Mouse (Mus musculus) megakaryocyte progenitor cell, adult 5-6 weeks (primary cell): ENCODE data around the gene Mycl. TPM values are rescaled to one million over a fixed set of nuclear protein-coding genes. Genes with fewer than 3 reads are reported as not detected.
A peak's percentile ranks its signal among the peaks of the same experiment; 100 is the strongest.

Experiments used
- ATAC-seq: replicated peaks from 2 replicates; pipeline ENCODE4 v1.8.0; 2016; ENCODE audit warnings: mild to moderate bottlenecking, moderate TSS enrichment, inconsistent platforms; ENCODE audit not compliant: poor library complexity
- total RNA-seq, 2 experiments: library from RNA; stranded (forward) in 1 of 2; stranded (reverse) in 1 of 2; fragments of 157-497, 149-512 nt in 1 of 2; fragments of 200-1000 nt in 1 of 2; gene quantifications; 2 replicates each; pipeline versions ENCODE4 v1.2.3 to v1.2.4; 2015 to 2017

Gene Mycl
- total RNA-seq, 2 experiments from 2014 or later, result 0.12 to 2.0 TPM

DNA sequence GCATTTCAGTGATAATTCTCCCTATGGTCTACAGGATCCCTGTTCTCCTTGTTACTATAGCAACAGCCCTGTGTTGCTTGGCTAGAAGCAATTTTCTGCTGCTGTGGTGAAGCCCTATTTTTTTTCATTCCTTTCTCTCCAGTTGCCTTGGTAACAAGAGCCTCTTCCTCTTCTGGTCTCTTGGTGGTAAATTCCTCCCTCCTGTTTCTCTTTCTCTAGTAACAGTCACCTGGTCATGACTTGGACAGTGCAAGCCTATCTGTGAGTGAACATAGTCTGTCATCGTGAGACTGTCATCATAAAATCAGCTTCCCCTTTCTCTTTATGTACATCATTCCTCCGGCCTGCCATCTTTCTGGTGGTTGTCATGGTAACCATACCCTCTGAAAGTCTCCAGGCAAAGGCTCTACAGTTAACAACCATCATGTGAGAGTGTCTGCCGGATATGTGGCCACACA is 18.5 kb downstream of the Mycl start:
- peak; percentile 49 for ATAC-seq

DNA sequence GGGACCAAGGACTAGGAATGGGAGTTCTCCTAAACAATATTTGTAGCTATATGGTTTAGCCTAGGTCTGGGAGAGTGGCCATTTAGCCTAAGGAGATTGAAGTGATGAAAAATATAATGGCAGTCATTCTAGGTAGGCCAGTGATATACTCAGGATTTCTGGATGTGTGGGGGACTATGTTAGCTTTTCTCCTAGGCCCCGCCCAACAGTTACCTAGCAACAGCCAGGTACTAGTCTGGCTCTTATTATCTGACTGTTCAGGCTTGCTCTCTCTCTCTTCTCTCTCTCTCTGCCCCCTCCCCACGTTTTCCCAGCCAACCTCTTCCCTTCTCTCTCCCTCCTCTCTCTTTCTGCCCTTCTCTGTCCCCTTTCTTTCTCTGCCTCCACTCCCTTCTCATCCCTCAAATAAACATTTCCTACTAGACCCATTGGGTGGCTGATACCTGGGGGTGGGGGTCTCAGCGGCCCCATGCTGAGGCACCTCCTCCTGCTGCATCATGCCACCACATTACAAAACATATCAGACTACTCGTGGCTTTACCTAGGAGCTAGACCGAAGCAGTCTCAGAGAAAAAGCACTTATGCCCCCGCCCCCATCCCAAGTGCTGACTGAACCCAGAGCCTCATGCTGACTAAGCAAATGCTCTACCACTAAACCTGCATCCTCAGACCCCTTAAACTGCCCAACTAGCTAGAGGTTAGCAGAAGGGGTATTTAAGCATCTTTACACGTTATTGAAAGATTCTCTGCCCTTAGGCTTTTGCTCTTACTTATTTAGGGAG is 19.2 kb downstream of the Mycl start:
- ATAC-seq, result no peak

DNA sequence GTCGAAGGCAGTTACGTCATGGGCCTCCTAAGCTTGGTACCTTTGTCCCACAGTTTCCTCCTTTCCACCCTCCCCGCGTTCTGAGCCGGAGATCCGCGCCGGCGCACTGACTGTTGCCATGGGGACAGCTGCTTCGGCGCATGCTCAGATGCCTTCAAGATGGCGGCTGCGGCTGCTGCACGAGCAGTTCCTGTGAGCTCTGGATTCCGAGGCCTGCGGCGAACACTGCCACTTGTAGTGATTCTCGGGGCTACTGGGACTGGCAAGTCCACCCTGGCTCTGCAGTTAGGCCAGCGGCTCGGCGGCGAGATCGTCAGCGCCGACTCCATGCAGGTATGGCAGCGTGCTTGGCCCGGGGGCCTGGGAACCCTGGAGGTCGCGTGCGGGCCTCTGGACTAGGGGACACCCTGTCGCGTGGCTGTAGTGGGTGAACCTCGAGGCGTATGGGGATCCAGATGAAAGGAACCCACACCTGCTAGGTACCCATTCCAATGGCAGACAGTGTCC is 21.1 kb downstream of the Mycl start, which contains the start of gene Trit1:
Gene Trit1 (plus strand): TSS at position 147 of the 507 bp plus-strand sequence.
- peak; percentile 95 for ATAC-seq

DNA sequence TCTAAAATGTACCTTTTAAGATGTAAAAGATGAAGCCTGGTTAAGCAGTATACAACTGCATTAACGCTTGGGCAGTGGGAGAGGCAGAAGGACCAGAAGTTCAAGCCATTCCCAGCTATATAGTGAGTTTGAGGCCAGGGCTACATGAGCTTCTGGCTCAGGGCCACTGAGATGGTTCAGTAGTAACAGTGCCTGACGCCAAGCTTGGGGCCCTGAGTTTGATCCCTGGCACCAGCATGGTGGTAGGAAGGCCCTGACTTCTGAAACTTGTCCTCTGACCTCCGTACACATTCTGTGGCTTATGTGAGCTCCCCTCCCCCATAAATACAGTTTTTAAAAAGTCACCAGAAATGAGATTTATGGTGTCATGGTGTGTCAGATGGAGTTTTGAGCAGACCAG is 26.1 kb downstream of the Mycl start:
- no peak for ATAC-seq

DNA sequence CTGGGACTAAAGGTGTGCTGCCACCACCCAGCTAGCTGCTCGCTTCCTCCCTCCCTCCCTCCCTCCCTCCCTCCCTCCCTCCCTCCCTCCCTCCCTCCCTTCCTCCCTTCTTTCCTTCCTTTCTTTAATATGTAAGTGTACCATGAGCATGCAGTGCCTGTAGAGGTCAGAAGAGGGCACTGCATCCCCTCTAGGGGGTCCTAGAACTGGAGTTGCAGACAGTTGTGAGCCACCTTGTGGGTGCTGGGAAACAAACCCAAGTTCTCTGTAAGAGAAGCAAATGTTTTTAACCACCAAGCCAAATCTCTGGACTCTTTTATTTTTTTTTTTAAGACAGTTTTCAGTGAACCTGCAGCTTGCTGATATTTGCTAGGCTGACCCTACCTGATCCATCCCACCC is 27.4 kb downstream of the Mycl start:
- ATAC-seq, result no peak

DNA sequence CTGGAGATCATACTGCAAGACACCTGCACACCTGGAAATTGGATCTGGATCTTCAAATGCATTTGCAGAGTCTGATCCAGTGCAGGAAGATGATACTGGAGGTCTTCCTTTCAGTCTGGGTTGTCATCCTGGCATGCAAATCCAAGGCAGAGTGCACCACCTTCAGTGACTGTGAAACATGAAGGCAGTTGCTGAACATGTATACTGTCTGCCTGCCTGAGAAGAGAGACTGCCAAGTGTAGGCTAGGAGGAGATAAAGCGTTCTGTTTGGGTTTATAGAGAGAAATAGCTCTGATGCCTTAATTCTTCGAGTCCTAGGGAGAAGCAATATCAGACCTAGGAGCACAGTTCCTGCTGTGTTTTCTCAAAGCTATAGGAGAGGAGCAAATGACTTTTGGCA is 30.0 kb downstream of the Mycl start:
- ATAC-seq, result no peak

DNA sequence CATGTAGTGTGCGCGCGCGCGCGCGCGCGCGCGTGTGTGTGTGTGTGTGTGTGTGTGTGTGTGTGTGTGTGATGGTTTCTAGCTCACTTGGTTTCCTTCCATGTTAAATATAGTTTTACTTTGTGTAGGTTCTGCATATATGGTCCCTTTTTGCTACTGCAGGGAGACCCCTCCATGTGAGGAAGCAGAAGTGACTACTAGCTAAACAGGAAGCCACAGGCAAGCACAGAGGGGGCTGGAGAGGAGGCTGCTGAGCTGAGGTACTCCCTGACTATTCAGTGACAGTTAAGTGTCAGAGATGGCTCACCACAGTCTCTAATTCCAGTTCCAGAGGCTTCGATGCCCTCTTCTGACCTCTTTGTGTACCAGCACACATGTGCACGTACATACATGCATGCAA is 30.7 kb downstream of the Mycl start:
- peak; percentile 98 for ATAC-seq

DNA sequence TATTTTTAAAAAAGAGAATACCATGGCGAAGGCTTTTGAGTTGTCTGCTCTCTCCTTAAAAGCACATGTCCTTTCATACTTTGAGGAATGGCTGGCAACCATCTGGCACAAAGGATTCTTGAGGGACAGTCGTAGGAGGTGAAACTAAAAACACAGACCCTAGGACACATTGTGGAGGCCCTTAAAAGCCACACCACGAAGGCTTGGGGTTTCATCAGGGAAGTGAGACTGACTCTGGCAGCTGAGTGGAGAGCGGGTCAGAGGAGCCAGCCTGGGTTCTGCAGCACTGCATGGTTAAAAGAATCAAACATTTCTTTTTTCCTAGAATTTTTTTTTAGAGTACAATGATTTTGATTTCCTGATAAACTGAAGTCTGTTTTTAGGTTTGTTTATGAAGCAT is 31.1 kb downstream of the Mycl start:
- peak; percentile 65 for ATAC-seq

DNA sequence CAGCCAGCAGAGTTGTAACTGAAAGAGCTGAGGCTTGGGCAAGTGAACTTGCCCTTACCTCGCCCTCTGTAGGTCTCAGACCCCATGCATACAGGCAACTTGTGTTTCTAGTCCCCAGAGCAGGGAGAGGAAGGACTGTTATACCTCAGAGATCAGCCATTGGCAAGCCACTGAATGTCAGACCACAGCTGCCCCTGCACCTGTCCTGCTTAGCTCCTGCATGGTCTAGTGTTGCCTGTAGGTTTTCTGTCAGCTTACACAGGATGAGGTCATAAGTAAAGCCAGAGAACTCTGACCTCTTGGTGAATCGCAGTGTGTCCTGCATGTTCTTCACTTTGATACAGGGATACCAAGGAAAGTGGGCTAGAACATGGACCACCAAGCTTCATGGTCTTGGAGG is 39.4 kb downstream of the Mycl start:
- no peak for ATAC-seq

DNA sequence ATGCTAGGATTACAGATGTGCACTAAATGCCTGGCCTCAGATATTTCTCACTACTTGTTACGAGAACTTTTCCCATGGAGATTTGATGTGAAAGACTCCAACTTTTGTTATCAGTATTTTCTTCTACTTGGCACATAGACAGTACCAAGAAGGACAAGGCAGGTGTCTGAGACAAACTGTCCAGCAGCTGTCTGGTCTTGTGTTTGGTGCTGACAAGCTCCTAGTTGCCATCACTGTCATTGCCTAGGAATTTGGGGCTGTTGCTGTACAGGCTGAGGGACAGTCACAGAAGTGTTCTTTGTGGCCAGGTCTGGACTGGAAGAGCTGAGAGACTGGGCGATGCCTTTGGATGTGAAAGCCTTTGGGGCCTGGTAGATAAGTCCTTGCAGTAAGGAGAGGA is 40.2 kb downstream of the Mycl start:
- no peak for ATAC-seq

DNA sequence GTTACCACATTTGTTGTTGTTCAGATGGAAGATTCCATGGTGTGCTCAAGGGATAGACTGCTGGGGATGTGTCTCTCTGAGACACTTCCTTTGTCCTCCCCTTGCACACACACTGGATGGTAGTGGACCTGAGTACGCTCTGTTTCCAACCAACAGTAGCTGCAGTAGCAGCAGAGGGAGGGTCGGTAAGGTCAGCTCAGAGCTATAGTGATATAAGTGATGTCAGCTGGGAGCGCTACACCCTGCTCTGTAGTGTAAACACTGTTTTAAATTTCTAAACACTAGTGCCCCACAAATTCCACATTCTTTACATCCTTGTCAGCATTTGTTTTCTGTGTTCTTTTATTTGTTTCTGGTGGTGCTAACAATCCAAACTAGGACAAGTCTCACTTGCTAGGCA is 41.3 kb downstream of the Mycl start:
- ATAC-seq, result no peak

DNA sequence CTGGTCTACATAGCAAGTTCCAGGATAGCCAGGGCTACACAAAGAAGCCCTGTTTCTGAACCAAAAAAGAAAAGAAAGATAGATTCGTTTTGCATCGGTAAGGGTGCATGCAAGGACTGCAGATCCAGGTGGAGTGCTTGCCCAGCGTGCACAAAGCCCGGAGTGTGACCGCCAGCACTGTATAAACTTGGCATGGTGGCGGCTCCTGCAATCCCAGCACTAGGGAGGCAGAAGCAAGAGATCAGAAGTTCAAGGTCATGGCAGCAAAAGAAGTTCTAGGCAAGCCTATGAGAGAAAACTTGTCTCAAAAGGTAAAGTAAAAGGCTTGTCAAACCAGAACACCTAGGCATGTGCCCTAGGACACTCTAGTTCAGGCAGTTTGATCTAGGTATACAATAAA is 45.7 kb downstream of the Mycl start:
- no peak for ATAC-seq

DNA sequence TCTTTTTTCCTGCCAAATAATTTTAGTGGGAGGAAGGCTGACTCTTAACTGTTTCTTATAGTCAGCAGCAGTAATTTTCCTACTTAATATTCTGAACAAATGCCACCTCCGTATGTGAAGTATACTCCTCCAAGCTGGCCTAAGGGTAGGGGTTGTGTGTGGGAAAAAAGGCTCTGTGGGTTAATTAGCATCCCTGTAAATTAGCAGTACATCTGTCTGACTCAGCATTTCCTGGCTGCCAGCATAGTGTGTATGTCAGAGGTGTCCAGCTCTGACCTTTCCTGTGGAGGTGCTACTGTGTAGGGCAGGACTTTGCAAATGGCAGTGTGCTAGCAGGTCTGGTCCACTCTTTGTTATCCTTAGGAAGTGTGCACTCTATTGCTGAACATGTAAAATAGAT is 48.4 kb downstream of the Mycl start:
- ATAC-seq, result no peak

DNA sequence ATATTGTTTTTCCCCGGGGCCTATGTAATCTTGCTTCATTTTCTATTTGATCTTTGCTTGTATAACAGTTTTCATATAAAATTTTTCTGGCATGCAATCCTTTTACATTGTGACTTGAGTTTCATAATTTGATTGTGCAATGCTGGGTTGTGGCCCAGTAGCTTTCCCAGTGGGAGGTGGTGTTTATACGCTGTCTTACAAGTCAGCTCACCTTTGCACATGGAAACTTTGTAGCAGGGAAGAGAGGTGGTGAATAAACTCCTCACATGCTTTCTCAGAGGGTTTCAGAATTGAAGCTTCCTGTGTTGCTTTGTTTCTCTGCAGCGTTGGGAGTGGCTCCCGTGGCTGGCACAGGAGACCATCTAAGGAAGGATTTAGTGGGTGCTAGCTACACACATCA is 49.4 kb downstream of the Mycl start:
- ATAC-seq, result no peak

DNA sequence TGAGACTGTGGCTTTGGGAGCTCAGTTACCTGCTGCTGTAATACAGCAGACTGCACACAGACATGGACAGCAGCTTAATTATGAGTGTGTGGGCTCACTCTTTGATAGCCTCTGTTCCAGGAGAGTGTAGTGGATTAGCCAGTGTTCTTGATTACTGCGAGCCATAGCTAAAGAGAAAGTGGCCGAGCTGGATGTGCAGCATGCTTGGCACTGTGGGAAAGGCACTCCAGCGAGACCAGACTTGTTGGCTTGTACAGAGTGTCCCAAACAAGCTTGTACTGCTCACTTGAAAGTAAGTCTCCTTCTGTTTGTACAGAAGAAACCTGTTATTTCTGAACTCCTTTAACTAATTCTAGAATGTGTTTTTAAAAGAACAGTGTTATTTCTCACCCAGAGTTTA is 50.8 kb downstream of the Mycl start:
- no peak for ATAC-seq

DNA sequence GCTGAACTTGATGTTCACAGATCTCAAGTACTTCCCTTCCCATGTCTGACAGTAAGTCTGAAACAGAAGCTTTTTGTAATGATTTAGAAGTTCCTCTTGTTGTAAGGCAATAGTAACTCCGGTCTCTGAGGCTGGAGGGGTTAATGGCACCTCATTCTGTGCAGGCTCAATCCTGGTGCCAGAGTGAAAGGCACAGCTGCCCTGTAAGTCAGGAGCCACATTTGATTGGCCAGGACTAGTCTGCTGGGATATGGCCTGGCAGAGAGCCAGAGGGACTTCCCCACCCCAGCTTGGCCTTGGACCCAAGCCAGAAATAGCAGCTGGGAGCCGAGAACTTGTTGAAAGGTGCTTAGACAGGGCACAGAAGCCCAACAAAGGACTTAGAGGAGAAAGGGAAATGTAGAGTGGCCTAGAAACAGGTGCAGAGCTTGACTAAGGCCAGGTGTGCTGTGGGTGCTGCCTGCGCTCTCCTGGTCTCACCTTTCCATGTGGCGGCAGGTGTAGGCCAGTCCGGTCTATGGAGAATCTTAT is 55.3 kb downstream of the Mycl start:
- ATAC-seq, result peak; percentile 78

Other genes with a start within 250 kb of the Mycl start
- 120 and 123 TPM in 2 replicates for gene Ppt1, start 159.4 kb upstream of the Mycl start, total RNA-seq (2015)
- gene Ppt1, start 159.4 kb upstream of the Mycl start, total RNA-seq (2017), result 71.5 and 79.3 TPM in 2 replicates
- 125 and 140 TPM in 2 replicates for gene Cap1, start 109.6 kb upstream of the Mycl start, total RNA-seq (2015)
- gene Cap1, start 109.6 kb upstream of the Mycl start, total RNA-seq (2017), result 169 and 175 TPM in 2 replicates
- gene Mfsd2a, start 34.5 kb upstream of the Mycl start, total RNA-seq (2015), result 0.10 and 0.22 TPM in 2 replicates
- 0.20 TPM in 1 of 2 replicates, not detected in the other for gene Mfsd2a, start 34.5 kb upstream of the Mycl start, total RNA-seq (2017)
- 11.3 and 14.5 TPM in 2 replicates for gene Trit1, start 20.9 kb downstream of the Mycl start, total RNA-seq (2015)
- gene Trit1, start 20.9 kb downstream of the Mycl start, total RNA-seq (2017), result 19.3 and 26.1 TPM in 2 replicates
- gene Bmp8b, start 109.5 kb downstream of the Mycl start, total RNA-seq (2015), result not detected in 2 replicates
- gene Bmp8b, start 109.5 kb downstream of the Mycl start, total RNA-seq (2017), result not detected in 2 replicates
- gene Oxct2b, start 120.6 kb downstream of the Mycl start, total RNA-seq (2015), result not detected in 2 replicates
- not detected in 2 replicates for gene Oxct2b, start 120.6 kb downstream of the Mycl start, total RNA-seq (2017)
- gene Ppie, start 144.3 kb downstream of the Mycl start, total RNA-seq (2015), result 38.5 and 52.5 TPM in 2 replicates
- gene Ppie, start 144.3 kb downstream of the Mycl start, total RNA-seq (2017), result 64.9 and 74.0 TPM in 2 replicates
- gene Hpcal4, start 187.6 kb downstream of the Mycl start, total RNA-seq (2015), result not detected in 2 replicates
- gene Hpcal4, start 187.6 kb downstream of the Mycl start, total RNA-seq (2017), result not detected in 2 replicates
- gene Nt5c1a, start 205.9 kb downstream of the Mycl start, total RNA-seq (2015), result not detected in 2 replicates
- gene Nt5c1a, start 205.9 kb downstream of the Mycl start, total RNA-seq (2017), result 0.88 TPM in 1 of 2 replicates, not detected in the other
- gene Heyl, start 237.9 kb downstream of the Mycl start, total RNA-seq (2015), result not detected in 2 replicates
- gene Heyl, start 237.9 kb downstream of the Mycl start, total RNA-seq (2017), result not detected in 2 replicates